Mouse (Mus musculus) embryo, embryonic 10 days (tissue): Measurements from ENCODE around the gene Kmt2c.

Experiments
- DNase-seq: peaks from one replicate; pipeline ENCODE4 v3.0.0-alpha.2; 2015; ENCODE audit warnings: low spot score

The Kmt2c gene

DNA sequence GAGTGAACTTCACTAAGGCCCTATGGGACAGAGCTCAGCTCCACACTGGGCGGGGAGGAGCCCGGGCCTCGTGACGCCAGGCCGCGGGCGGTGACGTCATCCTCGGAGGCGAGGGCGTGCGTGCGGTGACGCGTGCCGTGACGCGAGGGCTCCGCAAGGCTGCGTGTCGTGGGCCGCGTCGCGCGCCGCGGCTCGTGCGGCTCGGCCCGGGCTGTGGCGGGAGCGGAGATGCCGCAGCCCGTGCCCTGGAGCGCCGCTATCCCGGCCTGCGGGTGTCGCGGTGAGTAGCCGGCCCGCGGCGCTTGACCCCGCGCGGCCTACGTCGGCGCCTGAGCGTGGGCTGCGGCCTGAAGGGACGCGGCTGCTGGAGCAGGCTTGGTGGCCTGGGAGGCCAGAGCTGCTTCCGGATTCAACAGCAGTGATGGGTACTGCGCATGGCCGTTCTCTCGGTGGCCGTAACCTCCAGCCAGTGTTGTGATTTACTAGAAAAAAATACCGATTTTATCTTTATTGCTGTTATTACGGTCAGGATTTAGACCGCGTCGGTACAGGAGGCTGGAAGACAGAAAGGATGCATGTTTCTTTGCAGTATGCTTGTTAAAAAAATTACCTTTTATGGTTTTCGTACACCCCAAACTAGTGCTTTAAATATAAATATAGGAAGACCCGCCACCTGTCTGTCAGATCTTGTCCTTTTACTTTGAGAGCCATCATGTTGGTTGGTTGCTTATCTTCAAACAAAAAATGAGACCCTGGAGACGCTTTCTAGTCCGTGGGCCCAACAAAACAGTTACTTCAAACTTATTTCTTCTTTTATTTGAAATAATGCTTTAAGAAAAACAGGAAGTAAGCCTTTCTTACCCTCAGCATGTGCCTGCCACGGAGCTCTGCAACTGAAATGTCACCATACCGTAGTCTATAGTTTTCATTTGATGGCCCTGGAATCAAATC is 275.6 kb downstream of the Kmt2c start, which contains the start of gene E130116L18Rik:
TSS of gene E130116L18Rik (minus strand) at position 402 of the 951 bp plus-strand sequence.
- DNase-seq, result peak; percentile 91
